Mouse (Mus musculus) lung, postnatal 14 days (tissue): ENCODE data around the gene Cdc14b.
A peak's percentile ranks its signal among the peaks of the same experiment; 100 is the strongest.

ENCODE experiments used
- DNase-seq: peaks from one replicate; pipeline ENCODE4 v3.0.0; 2021

The Cdc14b gene

DNA sequence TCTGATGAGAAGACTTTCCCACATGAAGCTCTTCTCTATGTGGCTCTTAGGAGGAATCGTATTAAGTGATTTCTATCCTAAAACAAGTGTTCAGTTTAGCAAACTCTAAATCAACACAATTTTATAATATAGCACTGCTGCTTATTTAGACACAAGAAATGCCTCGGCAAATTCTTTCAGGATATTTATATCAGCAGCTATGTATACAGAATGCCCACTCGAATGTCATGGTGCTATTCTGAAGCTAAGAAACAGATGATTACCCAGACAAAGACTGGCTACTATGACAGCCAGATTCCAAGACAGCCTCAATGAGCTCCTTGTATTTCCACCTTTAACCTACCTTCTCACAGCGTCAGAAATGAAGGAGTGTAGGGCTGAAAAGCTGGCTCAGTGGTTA is 42.0 kb downstream of the Cdc14b start:
- no peak for DNase-seq

DNA sequence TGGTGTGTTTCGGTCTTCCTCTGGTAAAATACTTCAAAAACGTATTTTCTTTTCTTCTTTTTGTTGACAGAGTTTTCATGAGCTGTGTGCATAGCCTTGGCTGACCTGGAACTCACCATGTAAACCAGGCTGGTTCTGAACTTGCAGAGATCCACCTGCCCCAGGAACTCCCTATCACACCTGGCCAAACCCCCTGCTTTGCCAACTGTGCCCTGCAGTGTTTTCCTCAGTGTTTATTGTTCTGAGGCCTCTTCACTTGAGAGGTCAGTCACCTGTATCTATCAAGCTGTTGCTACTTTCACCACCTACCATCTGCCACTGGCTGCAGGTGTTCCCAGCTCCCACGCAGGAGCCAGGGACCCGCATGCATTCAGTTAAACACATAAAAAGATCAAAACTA is 48.4 kb downstream of the Cdc14b start:
- no peak for DNase-seq

DNA sequence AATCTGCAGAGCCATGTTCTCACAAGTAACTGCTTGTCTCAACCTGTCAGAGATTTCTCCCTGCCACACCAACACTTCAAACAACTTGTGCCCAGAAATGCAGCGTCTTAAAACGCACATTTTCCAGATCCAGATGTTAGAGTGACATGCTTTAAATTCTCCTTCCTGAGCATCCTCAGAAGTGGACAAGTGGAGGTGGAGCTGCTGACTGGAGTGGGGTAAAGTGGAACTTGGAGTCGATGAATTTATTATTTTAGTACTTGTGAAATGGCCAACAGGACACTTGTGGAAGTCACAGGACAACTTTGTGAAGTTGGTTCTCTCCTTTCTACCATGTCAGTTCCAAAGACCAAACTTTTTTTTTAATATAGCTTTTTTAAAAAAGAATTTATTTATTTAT is 49.4 kb downstream of the Cdc14b start:
- no peak for DNase-seq

DNA sequence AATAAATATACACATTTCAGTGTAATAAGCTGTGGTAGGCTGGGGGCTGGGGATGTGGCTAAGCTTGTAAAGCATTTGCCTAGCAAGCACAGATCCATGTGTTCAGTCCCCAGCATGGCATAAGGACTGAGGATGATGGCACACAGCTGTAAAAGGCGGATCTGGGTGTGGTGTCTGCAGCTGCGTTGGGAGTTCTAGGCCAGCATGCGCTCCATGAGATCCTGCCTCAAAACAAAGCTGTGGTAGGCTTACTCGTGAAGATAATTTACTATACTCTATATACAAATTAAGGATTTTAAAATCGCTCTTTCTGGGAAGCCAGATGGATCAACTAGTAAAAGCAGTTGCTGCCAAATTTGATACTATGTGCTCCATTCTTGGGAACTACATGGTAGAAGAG is 60.2 kb downstream of the Cdc14b start:
- DNase-seq: no peak

DNA sequence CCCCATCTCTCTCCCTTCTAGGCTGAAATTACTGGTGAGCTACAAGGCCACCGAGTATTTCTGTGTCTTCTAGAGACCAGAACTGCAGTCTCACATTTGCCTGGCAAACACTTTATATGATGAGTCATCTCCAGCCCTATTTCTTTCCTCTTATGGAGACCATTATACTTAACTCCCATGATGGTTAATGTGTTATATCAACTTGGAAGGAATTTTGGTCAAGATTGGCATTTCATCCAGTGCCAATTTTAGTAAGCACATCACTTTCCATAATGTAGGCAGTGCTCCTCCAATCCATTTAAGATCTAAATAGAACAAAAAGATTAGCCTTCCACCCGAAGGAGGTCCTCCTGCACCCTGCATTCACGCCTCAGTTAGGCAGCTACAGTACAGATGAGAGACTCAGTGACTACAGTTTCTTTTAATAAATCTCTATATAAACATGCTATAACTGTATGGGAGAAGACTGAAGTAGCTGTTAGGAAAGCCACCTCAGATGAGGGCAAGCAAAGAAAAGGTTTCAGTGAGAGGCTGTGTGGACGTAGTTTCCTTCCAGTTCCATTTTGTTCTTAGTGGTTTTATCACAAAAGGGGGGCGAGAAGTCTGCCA is 63.0 kb downstream of the Cdc14b start:
- DNase-seq: no peak

DNA sequence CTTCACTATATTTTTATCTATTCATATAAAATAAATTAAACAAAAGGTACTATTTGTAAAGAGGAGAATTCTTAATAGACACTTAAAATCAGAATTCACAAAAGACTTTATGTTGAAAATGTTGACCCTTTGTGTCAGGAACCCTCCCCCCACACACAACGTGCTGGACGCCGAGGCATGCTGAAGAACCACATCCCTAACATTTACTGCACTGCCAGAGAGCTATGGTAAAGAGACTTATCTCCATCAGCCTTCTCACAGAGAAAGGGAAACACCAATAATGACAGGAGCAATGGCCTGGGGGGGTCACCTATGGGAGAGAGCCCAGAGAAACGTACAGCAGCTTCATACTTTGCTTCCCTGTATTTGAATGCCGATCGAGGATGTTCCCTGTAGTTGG is 66.9 kb downstream of the Cdc14b start:
- no peak for DNase-seq

DNA sequence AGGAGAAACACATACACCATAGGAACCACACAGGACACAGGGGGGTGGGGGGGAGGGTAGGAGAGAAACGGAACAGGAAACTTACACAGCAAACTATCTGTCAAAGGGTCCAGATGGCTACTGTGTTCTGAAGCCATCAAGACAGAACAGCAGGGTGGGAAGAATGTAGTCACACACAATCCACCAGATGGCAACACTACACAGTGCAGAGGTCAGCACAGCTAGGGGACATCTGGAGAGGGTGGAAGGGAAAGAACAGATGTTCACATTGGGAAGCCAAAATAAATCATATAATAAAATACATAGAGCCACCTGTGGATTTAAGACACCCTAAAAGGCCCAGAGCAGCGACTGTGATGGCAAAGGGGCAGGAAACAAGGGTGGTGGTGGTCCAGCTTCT is 69.9 kb downstream of the Cdc14b start:
- DNase-seq: peak; percentile 25

DNA sequence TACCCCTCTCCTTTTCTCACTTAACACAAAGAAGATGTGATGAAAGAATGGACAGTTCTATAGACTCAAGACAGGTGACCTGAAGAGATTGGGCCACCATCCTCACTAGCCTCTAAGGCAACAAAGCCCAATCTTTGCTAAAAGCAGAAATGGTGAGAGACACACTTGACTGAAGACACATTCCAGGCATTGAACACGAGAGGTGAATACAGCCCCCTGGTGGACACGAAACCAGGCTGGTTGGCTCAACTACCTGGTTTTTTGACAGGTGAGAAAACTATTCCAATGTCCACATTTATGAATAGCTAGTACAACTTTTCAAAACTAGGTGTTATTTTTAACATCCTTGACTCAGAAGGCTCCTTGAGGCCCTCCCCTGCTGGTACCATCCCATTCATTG is 70.4 kb downstream of the Cdc14b start:
- DNase-seq: peak; percentile 54

DNA sequence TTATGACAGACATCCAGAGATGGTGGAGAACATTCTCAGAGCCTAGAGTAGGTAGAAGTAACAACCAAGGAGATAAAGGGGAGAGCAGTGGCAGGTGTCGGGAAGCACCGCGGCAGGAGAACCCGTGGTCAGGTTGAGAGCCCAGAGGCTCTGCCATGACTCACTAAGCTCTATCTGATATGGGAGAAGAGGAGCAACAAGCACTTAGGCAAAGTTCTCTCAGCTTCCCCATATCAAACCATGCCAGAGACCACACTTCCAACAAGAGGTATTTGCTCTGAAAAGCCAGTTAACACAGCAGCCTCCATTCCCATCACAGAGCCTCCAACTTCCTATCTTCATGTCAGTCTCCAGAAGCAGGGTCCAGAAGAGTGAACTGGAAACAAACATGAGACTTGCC is 74.2 kb downstream of the Cdc14b start:
- DNase-seq: no peak

DNA sequence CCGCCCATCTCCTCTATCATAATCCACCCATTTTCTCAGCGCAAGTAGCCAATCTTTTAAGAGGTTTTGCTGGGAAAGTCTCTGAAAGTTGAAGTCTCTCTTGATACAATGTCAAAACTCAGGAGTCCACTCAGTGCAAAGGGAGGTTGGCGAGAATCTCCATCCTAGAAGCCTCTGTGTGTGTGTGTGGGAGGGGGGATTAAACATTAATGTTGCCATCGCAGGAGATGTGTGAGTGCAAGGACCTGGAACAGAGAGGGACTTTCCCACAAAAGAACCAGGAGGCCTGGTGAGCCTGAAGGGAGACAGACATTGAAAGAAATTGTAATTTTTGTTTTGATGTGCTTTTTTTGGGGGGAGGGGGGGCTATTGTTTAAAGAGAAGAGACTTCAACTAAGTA is 76.8 kb downstream of the Cdc14b start:
- no peak for DNase-seq

DNA sequence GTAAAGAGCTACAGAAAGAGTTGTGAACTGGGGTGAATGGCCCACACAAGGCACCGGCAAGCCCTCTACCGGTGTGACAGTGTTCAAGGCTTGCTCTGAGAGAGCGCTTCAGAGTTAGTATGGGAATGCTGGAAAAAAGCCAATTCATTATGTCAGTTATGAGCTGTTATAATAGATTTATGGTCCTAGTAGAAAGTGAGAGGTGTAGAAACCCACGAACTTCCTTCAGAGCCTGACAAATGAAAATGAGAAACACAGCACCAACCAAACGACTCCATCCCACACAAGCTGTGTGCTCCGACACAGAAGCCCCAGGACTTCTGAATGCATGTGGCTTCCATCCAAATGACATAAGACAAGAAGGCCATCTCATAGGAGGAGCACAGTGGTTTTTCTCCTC is 77.2 kb downstream of the Cdc14b start:
- no peak for DNase-seq

DNA sequence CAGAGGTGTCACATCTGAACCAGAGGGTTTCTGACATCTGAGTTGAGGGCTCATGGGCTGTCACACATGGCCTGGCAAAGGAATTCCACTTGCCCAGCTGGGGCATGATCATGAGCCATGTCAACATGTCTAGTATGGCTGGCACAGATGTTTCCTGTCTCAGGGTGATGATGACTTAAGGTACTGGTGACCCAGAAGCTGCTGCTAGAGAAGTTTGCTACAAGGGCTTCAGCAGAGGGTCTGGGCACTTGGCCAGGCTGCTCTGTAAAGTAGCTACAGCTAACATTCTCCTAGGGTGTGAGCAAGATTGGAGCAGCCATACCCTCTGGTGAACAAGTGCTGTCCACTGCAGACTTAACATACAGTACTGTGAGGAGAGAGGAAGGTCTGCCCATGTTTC is 88.0 kb downstream of the Cdc14b start:
- DNase-seq: no peak

DNA sequence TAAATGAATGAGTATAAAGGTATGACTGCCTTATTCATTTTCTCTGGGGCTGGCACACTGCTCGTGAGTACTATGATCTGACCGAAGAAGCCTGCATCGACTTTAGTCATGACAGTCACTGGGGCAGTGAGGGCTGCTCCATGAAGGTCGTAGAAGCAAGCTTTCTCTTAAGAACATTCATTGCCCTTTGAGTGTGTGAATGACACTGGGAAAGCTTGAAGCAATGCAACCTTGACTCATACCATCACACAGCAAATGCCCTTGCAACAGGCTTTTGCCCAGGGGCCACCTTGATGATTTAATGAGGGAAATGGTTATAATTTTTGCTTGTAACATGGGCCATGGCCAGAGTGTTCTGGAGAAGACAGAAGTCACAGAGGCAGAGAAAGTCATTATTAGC is 88.6 kb downstream of the Cdc14b start:
- no peak for DNase-seq

DNA sequence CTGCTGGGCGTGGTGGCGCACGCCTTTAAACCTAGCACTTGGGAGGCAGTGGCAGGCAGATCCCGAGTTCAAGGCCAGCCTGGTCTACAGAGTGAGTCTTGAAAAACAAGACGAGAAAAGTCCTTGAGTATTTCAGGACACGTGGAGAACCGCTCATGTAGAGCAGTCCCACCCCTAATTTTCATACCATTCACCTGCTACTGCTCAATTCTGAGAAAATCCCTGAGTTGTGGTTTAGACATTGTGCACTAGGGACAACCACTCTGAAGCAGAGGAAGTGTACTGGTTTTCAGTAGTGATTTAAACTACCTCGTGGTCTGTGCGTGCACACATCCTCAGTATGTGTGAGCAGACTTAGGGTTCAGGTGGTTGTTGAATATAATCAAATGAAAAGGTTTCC is 89.5 kb downstream of the Cdc14b start:
- DNase-seq: no peak

DNA sequence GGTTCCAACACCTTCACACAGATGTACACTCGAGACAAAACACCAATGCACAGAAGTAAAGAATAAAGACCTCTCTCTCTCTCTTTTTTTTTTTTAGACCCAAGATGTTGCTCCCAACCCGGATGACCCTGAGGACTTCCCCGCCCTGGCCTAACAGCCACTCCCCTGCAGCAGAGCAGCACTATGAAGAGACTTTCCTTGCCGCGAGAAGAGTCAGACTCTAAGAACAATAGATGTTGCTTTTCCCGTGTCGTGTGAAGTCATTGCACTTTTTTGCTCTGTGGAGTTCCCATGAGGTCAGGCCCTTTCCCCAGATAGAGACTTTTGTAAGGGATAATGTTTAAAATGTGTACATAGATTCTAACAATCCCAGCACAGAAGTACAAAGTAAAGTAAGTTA is 89.9 kb downstream of the Cdc14b start:
- DNase-seq: no peak

DNA sequence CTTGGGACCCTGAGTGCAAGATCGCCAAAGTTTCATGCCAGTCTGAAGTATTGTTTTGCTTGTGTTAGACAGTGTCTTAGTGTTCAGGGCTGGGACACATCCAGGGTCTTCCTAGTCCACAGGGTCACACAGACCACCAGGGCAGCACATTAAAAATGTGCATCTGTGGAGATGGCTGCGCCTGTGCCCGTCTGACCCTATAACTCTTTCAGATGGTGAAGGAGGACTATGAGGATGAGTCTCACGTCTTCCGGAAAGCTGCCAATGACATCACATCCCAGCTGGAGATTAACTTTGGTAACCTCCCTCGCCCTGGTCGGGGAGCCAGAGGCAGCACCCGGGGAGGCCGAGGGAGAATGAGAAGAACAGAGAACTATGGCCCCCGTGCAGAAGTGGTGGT is 90.7 kb downstream of the Cdc14b start:
- no peak for DNase-seq

DNA sequence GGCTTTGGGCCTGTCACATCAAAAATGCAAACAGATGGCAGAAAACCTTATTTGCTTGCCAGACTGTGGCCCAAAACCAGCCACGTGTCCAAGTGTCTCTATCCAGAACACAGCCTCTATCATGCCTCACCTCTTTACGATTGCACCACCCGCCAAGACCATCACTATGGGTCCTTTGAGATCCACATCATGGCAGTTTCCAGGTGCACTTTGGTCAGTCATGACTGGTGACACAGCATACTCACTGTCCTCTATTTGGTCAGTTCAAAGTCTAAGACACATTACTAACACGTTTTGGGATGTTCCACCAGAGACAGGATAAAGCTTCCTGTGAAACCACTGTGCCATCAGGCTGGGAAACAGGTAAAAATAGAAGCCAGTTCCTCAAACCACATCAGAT is 91.5 kb downstream of the Cdc14b start:
- no peak for DNase-seq

DNA sequence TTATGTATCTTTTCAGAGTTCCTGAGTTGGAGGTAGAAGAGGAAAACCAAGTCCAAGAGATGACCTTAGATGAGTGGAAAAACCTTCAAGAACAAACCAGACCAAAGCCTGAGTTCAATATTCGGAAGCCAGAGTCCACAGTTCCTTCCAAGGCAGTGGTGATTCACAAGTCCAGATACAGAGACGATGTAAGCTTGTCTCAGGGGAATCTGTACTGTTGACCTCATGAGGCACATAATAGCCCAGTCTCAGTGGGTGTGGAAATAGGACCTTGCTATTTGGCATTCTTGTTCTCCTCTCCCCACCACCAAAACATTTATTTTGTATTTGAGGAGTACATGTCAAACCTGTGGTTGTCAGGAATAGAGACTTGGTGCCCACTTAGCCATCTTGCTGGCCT is 93.0 kb downstream of the Cdc14b start:
- no peak for DNase-seq

DNA sequence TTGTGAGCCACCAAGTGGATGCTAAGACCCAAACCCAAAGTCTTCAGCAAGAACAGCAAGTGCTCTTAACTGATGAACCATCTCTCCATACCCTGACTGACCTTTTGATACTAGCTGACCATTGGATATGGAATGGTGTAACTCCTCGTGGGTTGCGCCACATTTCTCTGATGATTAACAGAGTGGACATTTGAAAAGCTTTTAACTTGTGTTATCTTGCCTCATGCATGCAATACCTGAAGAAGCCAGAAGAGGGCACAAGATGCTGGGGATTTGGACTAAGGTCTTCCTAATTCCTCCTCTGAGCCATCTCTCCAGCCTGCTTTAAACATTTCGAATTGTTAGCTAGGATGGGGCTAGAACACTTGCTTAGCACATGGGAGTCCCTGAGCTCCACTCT is 94.2 kb downstream of the Cdc14b start:
- peak; percentile 81 for DNase-seq

DNA sequence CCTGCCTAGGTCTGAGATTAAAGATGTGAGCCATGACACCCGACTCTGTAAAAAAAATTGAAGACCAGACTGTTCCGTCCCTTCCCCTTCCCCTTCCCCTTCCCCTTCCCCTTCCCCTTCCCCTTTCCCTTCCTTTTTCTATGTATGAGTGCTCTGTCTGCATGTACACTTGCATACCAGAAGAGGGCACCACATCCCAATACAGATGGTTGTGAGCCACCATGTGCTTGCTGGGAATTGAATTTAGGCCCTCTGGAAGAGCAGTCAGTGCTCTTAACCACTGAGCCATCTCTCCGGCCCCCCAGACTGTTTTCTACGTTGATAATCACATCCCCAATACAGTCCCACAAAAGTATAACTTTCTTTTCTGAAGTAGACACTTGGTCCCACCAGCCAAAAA is 94.8 kb downstream of the Cdc14b start:
- no peak for DNase-seq

DNA sequence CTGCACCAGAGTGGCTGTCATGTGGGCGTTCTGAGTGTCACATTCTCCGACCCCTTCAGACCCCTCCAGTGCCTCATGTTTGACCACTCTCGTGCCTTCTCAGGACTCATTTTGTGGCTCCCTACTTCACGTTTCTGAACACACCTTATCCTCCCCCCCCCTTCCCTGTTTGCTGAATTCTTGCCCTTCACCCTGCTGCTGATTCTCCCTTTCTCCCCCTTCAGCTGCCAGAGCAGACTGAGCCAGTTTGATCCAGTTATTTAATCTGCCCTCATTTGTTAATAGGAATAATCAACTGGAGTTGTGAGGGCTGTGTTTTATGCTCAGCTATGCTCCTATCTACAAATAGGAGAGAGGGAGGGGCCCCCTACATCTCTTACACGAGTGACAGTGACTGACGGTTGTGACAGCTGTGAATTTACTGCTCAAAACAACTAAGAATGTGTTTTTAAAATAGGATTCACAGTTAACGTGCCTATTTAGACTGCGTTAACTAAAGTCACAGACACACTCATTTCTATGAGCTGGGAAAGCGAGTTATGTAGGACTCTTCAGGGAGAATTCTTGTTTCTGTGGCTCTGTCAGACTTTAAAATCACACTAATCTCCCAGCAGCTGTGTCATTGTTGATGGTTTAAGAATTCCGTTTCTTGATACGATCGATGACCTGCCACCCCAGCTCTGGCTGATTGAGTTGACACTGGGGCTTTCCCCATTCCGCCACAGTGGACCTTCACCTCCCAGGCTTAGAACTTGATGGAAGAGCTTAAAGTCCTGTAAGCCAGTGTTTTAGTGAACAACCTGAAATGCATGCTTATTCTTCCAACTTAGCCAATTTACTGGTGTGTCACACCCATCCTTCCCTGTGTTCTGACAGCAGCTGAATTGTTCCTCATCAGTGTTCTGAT is 96.1 kb downstream of the Cdc14b start:
- no peak for DNase-seq

DNA sequence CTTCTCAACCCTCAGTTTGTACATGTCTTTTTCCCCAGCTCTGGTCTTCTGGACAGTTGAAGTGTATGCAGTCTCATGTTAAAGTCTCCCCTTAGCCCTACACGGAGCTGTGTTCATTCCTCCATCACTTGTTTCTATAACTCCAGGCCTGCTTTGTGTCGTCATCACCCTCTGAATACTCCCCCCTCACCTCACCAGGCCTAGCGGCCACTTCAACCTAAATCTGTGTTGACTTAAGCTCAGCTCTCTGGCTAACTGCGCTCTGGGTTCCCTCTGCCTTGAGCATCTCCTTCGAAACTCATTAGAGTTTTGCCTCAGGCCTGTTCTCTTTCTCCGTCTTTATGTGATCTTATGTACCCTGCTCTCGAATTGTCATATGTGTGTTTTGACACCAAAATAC is 97.1 kb downstream of the Cdc14b start:
- no peak for DNase-seq

DNA sequence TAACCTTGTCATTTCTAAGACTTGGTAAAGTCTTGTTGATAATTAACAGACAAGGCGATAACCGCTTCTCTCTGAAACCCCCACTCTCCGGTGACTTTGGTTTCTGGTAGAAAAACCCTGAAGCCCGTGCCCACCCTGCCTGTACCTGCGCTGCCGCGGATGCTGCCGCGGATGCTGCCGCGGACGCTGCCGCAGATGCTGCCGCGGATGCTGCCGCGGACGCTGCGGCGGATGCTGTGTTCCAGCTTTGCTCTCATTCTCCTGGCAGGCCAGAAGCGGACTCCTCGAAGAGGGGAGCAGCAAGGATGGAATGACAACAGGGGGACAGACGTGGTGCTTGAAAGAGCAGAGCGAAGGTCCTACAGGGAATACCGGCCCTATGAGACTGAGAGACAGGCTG is 105.3 kb downstream of the Cdc14b start:
- DNase-seq: no peak

DNA sequence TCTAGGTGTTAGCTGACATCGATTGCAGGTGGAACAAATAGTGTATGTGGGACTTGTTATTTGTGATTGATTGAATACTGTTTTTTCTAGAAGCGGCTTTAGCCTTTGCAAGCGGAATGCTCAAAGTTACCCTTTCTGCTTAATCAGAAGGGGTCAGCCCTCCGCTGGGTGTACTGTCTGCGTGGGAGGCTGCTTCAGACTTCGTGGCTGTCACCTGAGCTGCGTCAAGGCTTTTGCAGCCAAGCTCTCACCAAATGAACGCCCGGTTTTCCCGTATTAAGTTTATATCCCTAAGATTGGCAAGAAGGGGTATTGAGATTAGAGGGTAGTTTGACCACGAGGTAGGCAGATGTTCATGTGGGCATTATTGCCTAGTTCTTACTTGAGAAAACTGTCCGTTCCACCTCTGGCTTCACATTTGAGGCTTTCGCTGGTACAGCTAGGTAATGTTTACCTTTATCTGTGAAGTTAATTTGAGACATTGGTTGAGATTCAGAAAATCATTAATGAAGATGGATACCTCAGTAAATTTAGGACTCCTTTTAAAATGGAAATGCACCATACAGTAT is 111.9 kb downstream of the Cdc14b start:
- DNase-seq: no peak

DNA sequence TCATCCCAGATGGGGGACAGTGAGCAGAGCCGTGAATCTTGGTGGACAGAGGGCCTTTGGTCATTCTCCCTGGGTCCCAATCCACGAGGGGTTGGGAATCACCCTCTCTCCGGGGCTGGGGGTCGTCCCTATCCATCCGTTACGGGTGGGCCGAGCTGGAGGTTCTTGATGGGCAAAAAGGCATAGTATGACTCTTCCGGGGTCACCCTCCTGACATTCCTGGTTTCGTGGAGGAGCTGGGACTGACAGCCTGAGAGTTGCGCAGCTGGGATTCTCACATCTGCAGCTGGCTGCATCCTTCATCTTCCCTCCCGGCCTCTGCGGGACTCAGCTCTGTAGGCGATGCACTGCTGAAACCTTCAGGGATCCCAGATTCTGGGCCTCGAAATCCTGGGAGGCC is 112.5 kb downstream of the Cdc14b start:
- no peak for DNase-seq
